Mouse (Mus musculus): ENCODE results near the gene Cyb5r1. TPM values are rescaled to one million over a fixed set of nuclear protein-coding genes. Genes with fewer than 3 reads are reported as not detected.

Cyb5r1 gene
- polyA plus RNA-seq, 1 experiment from 2014 or later, result 9.4 TPM

GRCm38 (mm10) chr1:134411706-134412629 lies 6.6 kb downstream of the Cyb5r1 start:
- Histone ChIP-seq H3K9ac (ENCODE audit: low read depth, low read length) (no peak overlapping the region), H3K4me2 (replicated peaks; ENCODE audit: low read depth) (no peak overlapping the region), H3K4me3 (ENCODE audit: low read depth, low read length) (no peak overlapping the region), H3K36me3 (ENCODE audit: control insufficient read depth, insufficient read depth) (peaks cover 20% of the 10 kb centered on the region), H3K27ac (ENCODE audit: low read depth, low read length) (no peak overlapping the region), H3K9me3 (ENCODE audit: control insufficient read depth) (no peaks in the 10 kb centered on the region), H3K4me1 (replicated peaks; ENCODE audit: control insufficient read depth, insufficient read depth, low read length) (no peaks in the 10 kb centered on the region), H3K27me3 (replicated peaks; ENCODE audit: control insufficient read depth, insufficient read depth, low read length) (no peaks in the 10 kb centered on the region)
- WGBS, result 89% methylated on average over 9 of the region's 9 CpGs
- no peak for ATAC-seq
- TF ChIP-seq CTCF (IDR thresholded peaks at IDR 0.05; ENCODE audit: low read depth), result peak; percentile 34

GRCm38 (mm10) chr1:134414038-134414437 lies 8.7 kb downstream of the Cyb5r1 start:
- Histone ChIP-seq H3K4me2 (replicated peaks; ENCODE audit: low read depth) (peak overlapping the region; percentile 61; the same call in 1 of the 2 replicates), H3K4me1 (replicated peaks; ENCODE audit: control insufficient read depth, insufficient read depth, low read length) (0 out of 2 replicates have a peak, but pooled peaks cover 6% of the 10 kb centered on the region), H3K4me3 (ENCODE audit: low read depth, low read length) (no peak overlapping the region), H3K9me3 (ENCODE audit: control insufficient read depth) (no peaks in the 10 kb centered on the region), H3K27ac (ENCODE audit: low read depth, low read length) (0 out of 2 replicates have a peak overlapping the region, but pooled peaks have one; percentile 92), H3K36me3 (ENCODE audit: control insufficient read depth, insufficient read depth) (peaks cover 11% of the 10 kb centered on the region), H3K9ac (ENCODE audit: low read depth, low read length) (no peak overlapping the region), H3K27me3 (replicated peaks; ENCODE audit: control insufficient read depth, insufficient read depth, low read length) (no peaks in the 10 kb centered on the region)
- TF ChIP-seq CTCF (IDR thresholded peaks at IDR 0.05; ENCODE audit: low read depth), result 0 out of 2 replicates have a peak, but pooled peaks have one; percentile 7
- no peak for ATAC-seq
- 33% methylated on average over 2 of the region's 2 CpGs for WGBS

GRCm38 (mm10) chr1:134414501-134415167 lies 9.3 kb downstream of the Cyb5r1 start:
- ATAC-seq, result peak; percentile 52
- Histone ChIP-seq H3K27me3 (replicated peaks; ENCODE audit: control insufficient read depth, insufficient read depth, low read length) (no peaks in the 10 kb centered on the region), H3K9ac (ENCODE audit: low read depth, low read length) (peak overlapping the region; percentile 95; the same call in 1 of the 2 replicates), H3K4me1 (replicated peaks; ENCODE audit: control insufficient read depth, insufficient read depth, low read length) (peaks cover 12% of the 10 kb centered on the region; the same call in 1 of the 2 replicates), H3K4me3 (ENCODE audit: low read depth, low read length) (peak overlapping the region; percentile 89), H3K4me2 (replicated peaks; ENCODE audit: low read depth) (peak overlapping the region; percentile 61), H3K36me3 (ENCODE audit: control insufficient read depth, insufficient read depth) (peaks cover 11% of the 10 kb centered on the region), H3K9me3 (ENCODE audit: control insufficient read depth) (no peaks in the 10 kb centered on the region), H3K27ac (ENCODE audit: low read depth, low read length) (peak overlapping the region; percentile 92)
- 10% methylated on average over 11 of the region's 11 CpGs for WGBS
- peak; percentile 62 for TF ChIP-seq CTCF (IDR thresholded peaks at IDR 0.05; ENCODE audit: low read depth)

GRCm38 (mm10) chr1:134415168-134415831 lies 9.9 kb downstream of the Cyb5r1 start, which contains the start of gene Adipor1:
Gene Adipor1, plus strand, starts transcription at chr1:134415378.
- peak; percentile 99 for ATAC-seq
- under 1% methylated on average over 54 of the region's 77 CpGs for WGBS

GRCm38 (mm10) chr1:134418414-134418975 lies 13.1 kb downstream of the Cyb5r1 start:
- no peak overlapping the region for H3K4me3 ChIP-seq (ENCODE audit: low read depth, low read length)
- no peaks in the 10 kb centered on the region for H3K9me3 ChIP-seq (ENCODE audit: control insufficient read depth)
- 64% methylated on average over 2 of the region's 2 CpGs for WGBS
- peaks cover 22% of the 10 kb centered on the region for H3K4me1 ChIP-seq (replicated peaks; ENCODE audit: control insufficient read depth, insufficient read depth, low read length)
- H3K36me3 ChIP-seq (ENCODE audit: control insufficient read depth, insufficient read depth), result peaks cover 8% of the 10 kb centered on the region
- H3K4me2 ChIP-seq (replicated peaks; ENCODE audit: low read depth), result no peak overlapping the region
- H3K9ac ChIP-seq (ENCODE audit: low read depth, low read length), result no peak overlapping the region
- ATAC-seq, result no peak
- TF ChIP-seq CTCF (IDR thresholded peaks at IDR 0.05; ENCODE audit: low read depth), result no peak
- H3K27me3 ChIP-seq (replicated peaks; ENCODE audit: control insufficient read depth, insufficient read depth, low read length), result no peaks in the 10 kb centered on the region
- peak overlapping the region; percentile 65; the same call in 1 of the 2 replicates for H3K27ac ChIP-seq (ENCODE audit: low read depth, low read length)

More at GRCm38 (mm10) chr1:134415168-134415831, 9.9 kb downstream of the Cyb5r1 start, which contains the start of gene Adipor1:
- Histone ChIP-seq H3K9ac (ENCODE audit: low read depth, low read length) (peak within 1 kb of the TSS; percentile 95), H3K4me3 (ENCODE audit: low read depth, low read length) (peak within 1 kb of the TSS; percentile 89), H3K36me3 (ENCODE audit: control insufficient read depth, insufficient read depth) (peaks cover 9% of the 10 kb centered on the region), H3K4me2 (replicated peaks; ENCODE audit: low read depth) (peak within 1 kb of the TSS; percentile 61), H3K27ac (ENCODE audit: low read depth, low read length) (peak within 1 kb of the TSS; percentile 92), H3K4me1 (replicated peaks; ENCODE audit: control insufficient read depth, insufficient read depth, low read length) (peaks cover 16% of the 10 kb centered on the region), H3K9me3 (ENCODE audit: control insufficient read depth) (no peaks in the 10 kb centered on the region), H3K27me3 (replicated peaks; ENCODE audit: control insufficient read depth, insufficient read depth, low read length) (no peaks in the 10 kb centered on the region)
- TF ChIP-seq CTCF (IDR thresholded peaks at IDR 0.05; ENCODE audit: low read depth), result no peak
